Mouse (Mus musculus) cerebellum, adult 9-11 months (tissue): ENCODE results near the gene AL607142.1.

Experiments used
- DNase-seq: peaks from one replicate; pipeline ENCODE4 v3.0.0; 2022

AL607142.1 gene

DNA sequence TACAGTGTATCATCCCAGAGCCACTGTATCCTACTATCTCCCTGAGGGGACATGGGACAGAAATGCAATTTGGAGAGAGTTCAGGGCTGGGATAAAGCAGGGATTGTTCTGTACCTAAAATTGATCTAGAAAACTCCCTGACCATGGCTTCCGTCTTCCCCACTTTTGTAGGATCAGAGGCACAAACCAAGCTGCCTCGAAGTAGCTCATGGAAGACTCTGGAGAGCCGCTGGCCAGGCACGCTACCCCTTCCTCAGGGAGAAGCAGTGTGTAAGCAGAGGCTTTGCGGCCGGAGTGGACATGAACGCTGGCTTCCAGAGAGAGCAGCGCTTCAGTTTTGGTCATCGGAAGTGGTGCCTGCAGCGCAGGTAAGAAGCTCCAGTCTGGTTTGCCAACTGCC is at the start of gene AL607142.1:
Gene AL607142.1, plus strand, starts transcription at position 301 of the 400 bp plus-strand sequence.
- no peak for DNase-seq

DNA sequence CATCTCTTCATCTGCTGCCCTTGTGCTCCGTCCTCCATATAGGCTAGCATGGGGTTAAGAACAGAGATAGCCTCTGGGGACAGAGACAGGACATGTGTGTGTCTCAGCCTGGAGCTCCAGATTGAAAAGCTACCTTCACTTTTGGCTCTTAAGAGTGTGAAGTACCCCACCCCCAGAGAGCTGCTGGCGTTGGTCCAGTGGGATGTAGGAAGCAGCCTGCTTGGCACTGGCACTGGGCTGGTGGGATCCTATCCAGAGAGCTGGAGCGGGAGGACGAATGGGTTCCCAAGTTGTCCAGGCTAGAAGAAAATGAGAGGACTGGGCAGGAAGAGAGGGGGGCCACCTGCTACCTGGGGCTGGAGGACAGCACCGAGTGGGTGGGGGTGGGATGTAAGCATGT is 46.4 kb upstream of the AL607142.1 start:
- DNase-seq: peak; percentile 46

DNA sequence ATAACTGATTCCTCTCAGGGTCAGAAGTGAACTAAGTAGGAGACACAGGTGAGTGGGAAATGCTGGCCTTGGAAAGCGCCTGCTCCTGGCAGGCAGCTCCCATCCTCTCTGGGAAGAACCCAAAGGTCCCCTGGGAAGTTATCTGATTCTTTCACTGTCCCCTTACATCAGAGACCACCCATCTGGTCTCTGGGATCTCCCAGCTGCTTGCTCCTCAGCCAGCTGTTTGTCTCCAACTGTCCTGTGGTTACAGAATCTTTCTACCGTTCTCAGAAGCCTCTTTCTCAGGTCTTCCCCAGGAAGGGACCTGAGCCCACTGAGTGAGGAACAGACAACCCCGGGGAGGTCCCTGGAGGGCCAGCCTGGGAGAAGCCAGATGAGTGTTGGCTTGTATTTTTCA is 42.4 kb upstream of the AL607142.1 start:
- DNase-seq: no peak

DNA sequence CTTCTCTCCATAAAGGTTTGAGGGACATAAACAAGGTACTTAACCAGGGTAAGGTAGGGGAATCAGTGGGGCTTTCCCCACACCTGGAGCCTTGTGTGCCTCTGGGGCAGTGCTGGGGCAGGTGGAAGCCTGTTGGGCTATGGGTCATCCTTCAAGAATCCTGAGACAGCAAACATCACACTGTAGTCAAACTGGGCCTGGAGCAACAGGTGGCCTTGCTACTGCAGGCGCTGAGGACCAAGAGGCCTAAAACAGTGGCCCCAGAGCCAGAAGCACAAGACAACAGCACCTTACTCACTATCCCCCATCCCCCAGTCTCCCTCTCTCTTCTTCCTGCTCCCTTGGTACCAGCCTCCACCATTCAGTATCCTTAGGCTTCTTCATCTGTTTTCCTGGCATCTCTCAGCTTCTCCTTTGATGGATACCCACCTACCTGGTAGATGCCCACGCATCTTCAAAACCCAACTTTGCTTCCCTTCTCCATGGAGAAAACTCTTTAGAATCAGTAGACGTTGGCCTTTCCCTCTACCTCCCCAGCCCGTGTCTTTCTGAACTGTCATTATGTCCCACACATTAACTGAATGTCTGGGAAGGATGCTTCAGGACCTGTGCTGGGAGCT is 41.5 kb upstream of the AL607142.1 start:
- no peak for DNase-seq

DNA sequence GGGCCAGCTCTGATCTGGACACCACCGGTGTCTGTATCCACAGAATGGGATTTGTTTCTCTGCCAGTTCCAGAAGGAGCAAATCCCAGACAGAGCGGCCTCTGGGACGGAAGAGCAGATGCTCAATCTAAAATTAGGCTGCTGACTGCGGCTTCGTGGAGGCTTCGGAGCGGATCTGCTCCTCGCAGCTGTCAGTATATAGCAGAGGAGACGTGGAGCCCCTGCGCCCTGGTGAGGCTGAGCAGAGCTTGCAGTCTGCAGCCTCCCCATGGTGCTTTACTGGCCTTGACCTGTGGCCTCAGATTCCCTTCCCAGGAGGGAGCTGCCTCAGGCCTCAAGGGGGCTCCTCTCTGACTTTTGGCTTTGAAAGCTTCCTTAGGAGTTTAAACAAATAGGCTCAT is 40.7 kb upstream of the AL607142.1 start:
- peak; percentile 56 for DNase-seq

DNA sequence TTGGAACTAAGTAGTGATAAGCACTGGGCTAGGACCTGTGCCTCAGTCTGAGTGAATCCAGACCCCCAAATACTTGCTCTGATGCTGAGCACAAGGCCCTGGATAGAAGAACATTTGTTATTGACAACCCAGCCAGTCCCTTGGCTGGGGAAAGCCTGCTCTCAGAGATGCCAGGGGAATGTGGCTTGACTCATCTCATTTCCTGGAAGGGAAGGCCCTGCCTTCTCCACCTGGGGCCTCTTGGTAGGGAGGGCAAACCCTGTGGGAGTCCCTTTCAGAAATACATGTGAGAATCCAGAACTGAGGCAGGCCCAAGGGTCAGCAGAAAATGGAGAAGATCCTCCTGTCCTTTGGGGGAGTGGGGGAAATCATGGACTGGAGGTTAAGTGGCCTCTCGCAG is 37.1 kb upstream of the AL607142.1 start:
- no peak for DNase-seq

DNA sequence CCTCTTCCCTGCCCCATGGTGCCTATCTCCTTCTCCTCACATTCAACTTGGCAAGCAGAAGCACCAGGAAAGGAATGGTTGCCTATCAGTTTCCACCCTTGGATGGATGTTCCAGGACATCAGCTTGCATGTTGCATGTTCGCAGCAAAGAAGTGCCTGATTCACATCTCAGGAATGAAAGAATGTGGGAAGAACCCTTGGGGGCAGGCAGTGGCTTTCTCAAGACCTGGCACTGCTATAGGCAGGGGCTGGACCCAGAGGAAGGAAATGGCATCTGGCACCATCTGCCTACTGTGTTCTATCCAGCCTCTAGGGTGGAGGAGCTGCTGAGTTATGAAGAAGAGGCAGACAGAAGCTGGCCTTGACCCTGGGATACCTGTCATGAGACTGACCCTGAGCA is 34.9 kb upstream of the AL607142.1 start:
- DNase-seq: no peak

DNA sequence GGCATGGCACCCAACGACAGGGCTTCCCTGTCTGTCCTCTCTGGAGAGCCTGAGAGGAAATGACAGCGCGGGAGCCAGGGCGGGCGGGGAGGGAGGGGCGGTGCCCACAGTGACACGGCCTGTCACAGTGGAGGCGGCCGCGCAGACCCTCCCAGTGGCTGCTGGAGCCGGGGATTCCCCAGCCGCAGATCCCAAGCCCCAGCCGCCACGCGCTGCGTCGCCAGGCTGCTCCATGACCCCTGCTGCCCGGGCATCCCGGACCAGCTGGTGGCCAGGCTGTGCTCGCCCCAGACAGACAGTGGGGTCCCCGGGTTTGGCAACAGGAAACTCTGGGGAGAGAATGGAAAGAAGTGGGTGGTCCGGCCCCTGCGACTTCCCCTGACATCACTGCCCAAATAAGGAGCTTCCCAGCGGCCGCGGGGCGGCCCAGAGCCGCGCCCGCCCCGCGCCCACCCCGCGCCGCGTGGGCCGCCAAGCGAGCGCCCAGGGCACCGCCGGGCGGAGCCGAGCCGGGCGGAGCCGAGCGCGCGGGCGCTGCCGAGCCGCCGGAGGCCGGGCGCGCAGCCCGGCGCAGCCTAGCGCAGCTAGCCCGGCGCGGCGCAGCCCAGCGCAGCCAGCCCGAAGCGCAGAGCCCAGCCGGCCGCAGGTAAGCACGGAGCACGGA is 32.3 kb upstream of the AL607142.1 start:
- DNase-seq: peak; percentile 65

DNA sequence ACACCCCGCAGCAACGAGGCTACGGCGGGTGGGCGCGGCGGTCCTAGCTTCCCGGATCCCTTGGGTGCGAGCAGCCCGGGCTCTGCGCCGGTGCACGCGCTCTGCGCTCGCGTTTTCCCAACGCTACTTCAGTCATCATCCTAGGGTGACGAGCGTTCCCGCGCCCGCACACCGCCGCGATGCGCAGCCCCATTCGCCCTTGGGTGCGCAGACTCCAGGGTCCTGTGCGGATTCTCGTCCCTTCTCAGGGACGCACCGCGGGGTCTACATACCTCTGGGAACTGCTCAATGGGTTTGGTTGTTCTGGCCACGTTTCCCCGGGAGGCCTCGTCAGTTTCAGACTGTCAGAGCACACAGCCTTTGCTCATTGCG is 31.8 kb upstream of the AL607142.1 start:
- no peak for DNase-seq

DNA sequence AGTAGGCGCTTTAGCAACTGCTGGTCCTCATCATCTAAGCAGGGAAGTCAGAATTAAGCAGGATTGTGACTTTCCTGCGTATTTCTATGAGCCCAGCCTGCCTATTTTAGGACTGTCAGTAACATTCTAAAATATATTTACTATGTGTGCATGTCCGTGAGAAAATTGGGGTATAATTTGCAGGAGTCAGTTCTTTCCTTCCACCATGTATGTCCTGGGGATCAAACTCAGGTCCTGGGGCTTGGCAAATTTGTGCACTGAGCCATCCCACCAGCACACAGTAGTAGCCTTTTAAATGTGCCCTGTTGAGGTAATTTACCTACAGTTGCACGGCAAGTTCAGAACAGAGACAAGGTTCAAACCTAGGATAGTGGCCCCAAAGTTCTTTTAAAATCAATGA is 28.5 kb upstream of the AL607142.1 start:
- DNase-seq: no peak

DNA sequence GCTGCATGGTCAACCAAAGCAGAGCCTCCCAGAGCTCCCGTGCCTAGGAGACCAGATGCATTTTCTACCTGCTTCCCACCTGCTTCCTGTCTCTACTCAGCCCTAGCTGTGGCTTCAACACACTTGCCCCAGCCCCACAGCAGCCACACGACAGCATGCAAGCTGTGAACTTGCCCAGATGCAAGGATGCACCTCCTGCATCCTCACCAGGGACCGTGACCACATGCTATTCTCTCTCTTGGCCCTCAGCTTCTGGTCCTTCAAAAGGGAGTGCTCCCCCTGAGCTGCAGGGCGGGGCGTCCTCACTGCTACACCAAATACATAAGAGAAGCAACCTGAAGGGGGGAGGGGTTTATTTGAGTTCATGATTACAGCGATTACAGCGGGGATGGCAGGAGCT is 27.8 kb upstream of the AL607142.1 start:
- DNase-seq: no peak

DNA sequence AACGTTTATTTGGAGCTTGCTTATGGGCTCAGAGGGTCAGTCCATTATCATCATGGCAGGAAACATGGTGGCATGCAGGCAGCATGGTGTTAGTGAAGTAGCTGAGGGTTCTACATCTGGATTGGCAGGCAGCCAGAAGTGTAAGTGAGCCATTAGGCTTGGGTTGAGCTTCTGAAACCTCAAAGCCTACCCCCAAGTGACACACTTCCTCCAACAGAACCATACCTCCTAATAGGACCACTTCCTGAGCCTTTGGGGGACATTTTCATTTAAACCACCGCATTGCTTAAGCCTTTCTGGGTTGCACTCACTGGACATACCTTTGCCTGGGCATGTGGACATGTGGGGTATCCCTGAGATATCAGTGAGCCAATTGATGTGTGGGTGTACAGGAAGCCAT is 23.3 kb upstream of the AL607142.1 start:
- no peak for DNase-seq

DNA sequence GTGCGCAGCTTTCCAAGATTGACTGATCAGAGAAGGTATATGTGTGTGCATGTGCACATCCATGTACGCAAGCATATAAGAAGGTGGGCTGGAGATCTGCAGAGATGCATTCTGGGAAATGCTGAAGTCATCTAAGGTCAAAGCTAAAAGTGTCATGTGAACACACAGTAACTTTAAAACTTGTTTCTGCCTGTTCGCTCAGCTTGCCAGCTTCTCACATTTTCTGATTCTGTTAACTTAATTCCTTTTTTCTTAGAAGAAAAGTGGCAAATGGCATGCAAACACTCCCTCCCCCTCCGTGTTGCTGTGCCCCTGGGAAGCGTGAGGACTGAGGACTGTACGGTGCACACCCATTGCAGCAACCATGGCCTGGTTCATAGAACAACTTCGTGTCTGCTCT is 22.3 kb upstream of the AL607142.1 start:
- no peak for DNase-seq

DNA sequence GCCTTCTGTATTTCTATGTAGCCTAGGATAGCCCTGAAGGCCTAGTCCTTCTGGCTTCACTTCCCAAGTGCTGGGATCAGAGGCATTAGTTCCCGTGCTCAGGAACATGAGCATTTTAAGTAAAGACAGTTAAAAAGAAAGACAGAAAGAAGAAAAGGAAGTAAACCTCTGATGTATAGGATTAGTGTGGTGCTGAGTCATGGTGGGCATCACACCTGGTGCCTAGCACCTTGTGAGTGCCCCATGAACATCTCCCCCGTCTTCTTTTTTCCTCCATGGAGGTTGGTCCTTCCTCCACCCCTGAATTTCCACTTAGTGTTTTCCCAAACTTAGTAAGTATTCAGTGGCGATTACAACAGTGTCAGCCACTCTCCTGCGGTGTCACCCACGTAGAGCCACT is 20.2 kb upstream of the AL607142.1 start:
- no peak for DNase-seq

DNA sequence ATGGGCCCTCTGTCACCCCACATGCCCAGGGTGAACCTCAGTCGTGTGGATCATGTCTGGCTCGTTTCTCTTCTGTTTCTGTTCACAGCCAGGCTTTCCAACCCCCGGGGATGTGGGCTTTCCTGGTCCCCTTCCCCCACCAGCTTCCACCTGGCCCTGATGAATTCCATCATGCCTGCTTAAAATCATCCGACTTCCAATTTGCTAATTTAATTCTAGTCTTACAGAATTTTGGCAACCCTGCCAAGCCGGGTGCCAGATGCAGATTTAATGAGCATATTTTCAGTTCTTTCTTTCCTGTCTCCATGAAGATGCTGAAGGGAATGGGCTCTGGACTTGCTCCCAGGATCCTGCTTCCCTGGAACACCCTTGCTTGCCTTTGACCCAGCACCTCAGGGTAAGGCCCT is 19.7 kb upstream of the AL607142.1 start:
- DNase-seq: no peak

DNA sequence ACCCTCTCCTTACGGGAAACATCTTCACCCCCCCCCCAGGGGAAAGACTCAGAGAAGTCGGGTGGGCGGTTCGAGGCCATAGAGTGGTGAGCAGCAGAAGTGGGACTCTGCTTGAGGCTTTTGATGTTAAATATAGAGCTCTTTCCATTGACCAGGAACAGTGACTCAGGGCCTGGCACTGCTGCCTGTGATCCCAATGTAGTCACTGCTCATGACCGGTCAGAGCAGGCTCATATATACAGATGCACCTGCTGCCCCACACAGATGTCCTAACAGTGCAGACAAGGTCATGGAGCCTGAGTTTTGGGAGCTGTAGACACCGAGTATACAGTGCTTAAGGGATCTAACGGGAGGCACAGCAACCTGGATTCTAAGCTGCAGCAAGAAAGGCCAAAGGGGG is 18.9 kb upstream of the AL607142.1 start:
- DNase-seq: no peak

DNA sequence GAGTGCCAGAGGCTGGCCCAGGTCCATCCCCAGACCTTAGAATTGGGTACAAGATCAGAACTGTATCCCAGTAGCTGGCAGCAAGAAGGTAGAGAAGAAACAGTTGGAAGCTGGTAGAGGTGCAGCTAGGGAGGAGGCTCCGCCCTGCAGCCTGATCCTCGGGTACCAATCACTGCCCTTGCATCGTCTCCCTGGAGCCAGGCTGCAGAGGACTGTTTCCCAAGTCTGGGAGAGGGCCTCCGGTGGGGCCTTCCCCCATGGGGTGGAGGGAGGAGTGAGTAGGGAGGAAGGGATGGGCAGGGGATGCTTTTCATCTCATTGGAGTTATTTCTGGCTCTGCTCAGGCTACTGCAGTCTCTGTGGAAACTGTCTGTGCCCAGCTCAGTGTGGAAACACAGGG is 17.7 kb upstream of the AL607142.1 start:
- DNase-seq: no peak

DNA sequence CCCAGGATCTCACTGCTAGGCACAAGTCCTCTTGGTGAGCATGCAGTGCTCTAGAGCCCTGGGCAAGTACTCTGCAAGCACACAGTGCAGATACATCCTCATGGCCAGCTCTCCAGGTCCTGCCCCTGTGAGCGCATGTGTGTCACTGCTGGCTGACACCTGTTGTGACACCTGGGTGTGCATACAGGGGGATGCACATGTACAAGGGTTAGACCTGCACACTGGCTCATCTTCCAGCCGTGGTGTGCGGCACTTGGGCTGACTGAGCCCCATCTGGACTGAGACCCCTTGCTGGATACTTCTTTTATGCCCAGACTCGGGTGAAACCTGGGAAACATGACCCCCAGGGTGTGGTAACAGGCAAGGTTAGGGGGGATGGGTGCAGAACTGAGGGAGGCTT is 16.5 kb upstream of the AL607142.1 start:
- DNase-seq: no peak

DNA sequence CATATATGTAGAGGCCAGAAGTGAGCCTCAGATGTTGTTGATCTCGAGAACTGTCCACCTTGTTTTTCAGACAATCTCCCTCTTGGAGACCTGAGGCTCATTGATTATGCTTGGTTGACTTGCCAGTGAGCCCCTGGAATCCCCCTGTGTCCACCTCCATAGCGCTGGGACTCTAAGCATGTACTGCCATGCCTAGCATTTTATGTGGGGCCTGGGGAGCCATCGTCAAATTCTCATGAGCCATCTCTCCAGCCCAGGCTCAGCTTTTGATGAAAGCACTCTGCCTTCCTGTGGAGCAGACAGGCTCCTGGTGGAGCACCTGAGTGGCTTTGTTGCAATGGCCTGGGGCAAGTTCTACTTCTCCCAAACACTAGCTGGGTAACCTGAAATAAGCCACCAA is 14.9 kb upstream of the AL607142.1 start:
- DNase-seq: no peak

DNA sequence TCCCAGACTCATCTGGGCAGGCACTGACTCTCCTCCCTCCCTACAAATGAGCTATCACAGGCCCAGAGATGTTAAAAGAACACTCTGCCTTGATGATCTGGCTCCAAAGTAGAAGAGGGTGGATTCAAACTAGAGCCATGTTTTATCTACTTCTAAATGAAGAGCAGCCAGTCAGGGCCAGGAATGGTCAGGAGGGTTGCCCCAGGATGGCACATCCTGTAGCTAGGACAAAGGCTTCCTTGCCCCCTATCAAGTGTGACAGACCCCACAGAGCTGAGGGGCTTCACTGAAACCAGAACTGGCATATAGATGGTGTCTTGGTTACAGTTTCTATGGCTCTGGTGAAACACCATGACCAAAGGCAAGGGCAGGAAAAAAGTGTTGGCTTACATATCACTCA is 12.3 kb upstream of the AL607142.1 start:
- no peak for DNase-seq

DNA sequence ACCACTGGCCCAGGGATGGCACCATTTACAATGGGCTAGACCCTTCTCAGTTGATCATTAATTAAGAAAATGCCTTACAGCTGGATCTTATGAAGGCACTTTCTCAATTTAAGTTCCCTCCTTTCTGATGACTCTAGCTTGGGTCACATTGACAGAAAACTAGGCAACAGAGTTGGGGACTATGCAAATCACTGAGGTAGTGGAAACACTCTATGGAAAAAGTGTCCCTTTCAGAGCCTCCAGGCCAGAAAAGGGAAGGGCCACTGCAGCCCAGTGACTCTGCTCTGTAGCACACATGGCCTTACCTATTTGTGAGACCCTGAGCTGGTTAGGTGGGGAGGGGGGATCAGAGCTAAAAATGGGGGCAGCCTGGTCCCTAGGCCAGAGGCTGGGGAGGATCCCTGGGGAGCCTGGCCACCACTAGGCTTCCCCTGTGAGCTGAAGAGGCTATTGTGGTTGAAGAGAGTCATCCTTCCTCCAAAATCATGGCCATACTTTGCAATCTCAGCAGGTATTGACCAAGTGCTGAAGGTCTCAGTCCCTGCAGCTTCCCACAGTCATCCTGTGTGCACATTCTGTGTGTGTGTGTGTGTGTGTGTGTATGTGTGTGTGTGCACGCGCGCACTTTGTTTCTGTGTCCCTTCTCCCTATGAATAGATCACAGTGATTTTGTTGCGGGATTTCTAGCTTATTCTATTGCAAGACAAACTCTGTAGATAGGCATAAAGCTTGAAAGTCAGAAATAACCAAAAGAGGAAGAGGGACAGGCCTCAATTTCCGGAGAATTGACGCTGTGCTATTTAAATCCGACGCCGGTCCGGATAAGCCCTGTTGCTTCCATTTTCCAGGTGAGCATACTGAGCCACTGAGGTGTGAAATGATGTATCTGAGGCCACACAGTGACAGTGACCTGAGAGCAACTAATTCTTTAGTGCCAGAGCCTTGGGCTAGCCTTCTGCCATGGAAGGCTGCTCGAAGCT is 11.5 kb upstream of the AL607142.1 start:
- DNase-seq: no peak

DNA sequence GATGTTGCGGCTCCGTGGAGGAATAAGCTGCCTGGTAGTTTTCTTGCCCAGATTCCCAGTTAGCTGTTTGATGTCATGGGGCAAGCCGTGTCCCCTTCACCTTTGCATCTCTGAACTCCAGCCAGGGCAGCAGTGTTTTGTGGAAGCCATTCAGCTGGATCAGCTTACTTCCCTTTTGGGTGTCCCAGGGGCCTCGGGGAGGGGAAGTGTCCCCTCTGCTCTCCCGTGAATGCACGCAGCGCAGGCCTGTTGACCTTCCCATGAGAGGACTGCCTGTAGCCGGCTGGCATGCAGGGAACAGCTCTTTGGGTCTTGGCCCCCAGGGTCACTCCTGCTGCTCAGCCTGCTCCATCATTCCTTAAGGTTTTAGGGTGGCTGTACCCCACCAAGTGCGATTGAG is 10.7 kb upstream of the AL607142.1 start:
- DNase-seq: no peak

DNA sequence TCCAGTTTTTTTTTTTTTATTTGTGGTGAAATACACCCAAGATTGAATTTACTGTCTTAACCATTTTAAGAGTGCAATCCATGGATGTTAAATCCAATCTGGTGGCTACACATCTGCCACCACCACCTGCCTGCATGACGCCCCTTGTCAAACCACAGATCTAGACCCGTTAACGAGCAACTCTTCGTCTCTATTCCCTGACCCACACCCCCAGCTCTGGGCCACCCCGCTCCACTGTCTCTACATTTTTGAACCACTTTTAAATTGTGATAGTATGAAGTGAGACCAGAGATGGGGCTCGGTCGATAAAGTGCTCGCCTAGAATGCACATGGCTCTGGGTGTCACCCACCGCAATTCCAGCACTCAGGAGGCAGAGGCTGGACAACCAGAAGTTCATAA is 8.3 kb upstream of the AL607142.1 start:
- DNase-seq: no peak

DNA sequence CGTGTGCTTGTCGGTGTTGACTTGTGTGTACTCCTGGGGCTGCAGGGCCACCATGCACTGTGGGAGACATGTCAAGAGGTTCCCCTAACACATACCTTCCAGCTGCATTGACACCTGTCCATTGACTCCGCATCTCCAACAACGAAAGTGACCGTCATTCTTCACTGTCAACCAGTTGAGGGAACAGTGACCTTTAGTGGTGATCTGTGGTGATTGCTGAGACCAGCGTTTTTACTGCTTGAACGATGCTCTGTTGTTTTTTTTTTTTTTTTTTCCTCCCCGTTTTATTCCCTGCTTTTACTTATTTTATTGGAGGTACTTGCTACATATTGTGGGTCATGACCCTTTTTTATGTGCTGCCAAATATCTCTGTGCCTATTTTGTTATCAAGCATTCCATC is 7.3 kb upstream of the AL607142.1 start:
- DNase-seq: no peak
